Mouse (Mus musculus): ENCODE data around the gene Nat8f1.
"Not testable (repeated sequence)": the region's sequence is repeated elsewhere in the genome, so short reads cannot be mapped to it uniquely, and the experiment has no call there.

The Nat8f1 gene

GRCm38 (mm10) chr6:85906911-85907351 is 8.6 kb downstream of the Nat8f1 start:
- not testable (repeated sequence) for DNase-seq (ENCODE audit: low read depth)

DNA sequence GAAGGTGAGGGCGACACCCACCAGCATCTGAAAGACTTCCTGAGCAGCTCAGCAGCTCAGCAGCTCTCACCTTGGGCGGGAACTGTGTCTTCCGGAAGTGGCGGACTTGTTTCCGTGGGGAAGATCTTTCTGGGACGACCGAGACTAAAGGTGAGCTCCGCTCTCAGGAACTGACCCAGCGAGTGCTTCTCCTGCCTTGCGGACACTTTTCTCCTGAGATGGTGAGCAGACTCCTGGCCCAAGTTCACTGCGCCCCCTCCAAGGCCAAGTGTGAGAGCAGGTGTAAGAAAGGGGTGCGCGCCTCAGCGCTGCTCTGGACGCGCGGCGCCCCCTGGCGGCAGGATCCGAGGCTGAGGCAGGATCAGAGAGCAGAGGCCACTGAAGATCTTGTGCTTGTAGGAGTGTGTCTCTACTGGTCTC is 10.8 kb downstream of the Nat8f1 start, which contains the start of gene Nat8f4:
Gene Nat8f4, minus strand, starts transcription at position 243 of the 420 bp plus-strand sequence.
- DNase-seq (ENCODE audit: low read depth), result peak; percentile 12

GRCm38 (mm10) chr6:85902303-85902702 is 13.2 kb downstream of the Nat8f1 start:
- no peak for DNase-seq (ENCODE audit: low read depth)

GRCm38 (mm10) chr6:85898596-85899475 is 16.7 kb downstream of the Nat8f1 start:
- DNase-seq (ENCODE audit: low read depth), result not testable (repeated sequence)

DNA sequence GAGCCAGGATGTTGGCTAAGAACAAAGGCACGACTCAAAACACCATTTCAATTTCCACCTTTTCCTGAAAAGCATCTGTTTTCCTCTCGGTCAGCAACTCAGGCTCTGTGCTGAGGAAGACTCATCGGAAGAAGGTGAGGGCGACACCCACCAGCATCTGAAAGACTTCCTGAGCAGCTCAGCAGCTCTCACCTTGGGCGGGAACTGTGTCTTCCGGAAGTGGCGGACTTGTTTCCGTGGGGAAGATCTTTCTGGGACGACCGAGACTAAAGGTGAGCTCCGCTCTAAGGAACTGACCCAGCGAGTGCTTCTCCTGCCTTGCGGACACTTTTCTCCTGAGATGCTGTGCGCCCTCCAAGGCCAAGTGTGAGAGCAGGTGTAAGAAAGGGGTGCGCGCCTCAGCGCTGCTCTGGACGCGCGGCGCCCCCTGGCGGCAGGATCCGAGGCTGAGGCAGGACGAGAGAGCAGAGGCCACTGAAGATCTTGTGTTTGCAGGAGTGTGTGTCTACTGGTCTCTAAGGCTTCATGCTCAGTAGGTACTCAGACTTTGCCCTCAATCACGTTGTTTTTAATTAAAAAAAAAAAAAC is 20.3 kb downstream of the Nat8f1 start:
- DNase-seq (ENCODE audit: low read depth), result not testable (repeated sequence)

- DNase-seq (ENCODE audit: low read depth), result no peak
Observed at GRCm38 (mm10) chr6:85888961-85889360, 26.5 kb downstream of the Nat8f1 start.

DNA sequence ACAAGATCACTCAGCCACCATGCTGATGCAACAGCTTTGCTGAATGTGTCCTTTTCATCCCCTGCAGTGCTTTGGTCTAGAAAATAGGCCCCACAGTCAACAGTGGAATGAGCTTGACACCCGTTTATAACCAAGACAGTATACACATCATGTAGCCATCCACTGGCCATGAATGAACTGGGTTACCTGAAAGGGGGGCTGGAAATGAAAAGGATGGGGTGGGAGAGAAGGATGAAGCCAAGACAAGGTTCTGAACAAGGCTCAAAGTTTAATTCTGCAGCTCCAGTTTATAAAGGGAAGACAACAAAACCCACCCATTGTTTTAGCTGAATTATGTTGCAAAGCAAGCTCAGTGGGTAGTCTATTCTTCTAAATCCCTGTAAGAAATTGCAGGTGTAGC is 31.2 kb downstream of the Nat8f1 start:
- DNase-seq (ENCODE audit: low read depth), result no peak

DNA sequence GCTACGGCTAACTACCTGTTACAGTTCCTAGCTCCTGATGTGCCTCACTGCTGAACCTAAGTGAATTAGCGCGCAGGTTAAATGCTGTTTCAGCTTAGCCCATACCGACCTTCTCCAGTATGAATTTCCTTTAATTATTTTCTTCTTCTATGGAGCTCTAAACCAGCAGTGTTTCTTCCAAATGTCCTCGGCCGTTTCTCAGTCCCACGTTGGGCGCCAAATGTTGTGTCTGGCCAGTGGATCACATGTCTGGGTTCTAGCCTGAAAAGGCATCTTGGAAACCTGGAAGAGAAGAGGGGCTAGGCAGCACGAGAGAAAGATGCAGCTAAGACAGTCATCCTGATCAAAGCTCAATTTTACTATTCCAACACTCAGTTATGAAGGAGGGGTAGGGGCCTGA is 32.2 kb downstream of the Nat8f1 start:
- not testable (repeated sequence) for DNase-seq (ENCODE audit: low read depth)

DNA sequence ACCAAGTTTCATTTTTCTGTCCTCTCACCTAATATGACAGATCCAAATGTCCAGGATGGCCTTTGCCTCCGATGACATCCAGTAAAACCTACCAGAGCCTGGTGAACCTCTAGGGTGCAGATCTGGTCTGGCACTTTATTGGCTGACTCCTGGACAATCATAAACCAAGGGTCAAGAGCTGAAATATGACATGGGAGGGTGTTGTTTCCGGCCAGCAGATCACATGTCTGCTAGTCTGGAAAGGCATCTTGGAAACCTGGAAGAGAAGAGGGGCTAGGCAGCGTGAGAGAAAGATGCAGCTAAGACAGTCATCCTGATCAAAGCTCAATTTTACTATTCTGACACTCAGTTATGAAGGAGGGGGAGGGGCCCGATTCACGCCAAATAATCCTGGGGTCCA is 46.5 kb downstream of the Nat8f1 start, which contains the start of gene Nat8f2:
Gene Nat8f2, minus strand, starts transcription at position 153 of the 400 bp plus-strand sequence.
- not testable (repeated sequence) for DNase-seq (ENCODE audit: low read depth)

- DNase-seq (ENCODE audit: low read depth), result no peak
Observed at GRCm38 (mm10) chr6:85867726-85868690, 47.5 kb downstream of the Nat8f1 start.

- not testable (repeated sequence) for DNase-seq (ENCODE audit: low read depth)
Observed at GRCm38 (mm10) chr6:85866995-85867394, 48.5 kb downstream of the Nat8f1 start.

DNA sequence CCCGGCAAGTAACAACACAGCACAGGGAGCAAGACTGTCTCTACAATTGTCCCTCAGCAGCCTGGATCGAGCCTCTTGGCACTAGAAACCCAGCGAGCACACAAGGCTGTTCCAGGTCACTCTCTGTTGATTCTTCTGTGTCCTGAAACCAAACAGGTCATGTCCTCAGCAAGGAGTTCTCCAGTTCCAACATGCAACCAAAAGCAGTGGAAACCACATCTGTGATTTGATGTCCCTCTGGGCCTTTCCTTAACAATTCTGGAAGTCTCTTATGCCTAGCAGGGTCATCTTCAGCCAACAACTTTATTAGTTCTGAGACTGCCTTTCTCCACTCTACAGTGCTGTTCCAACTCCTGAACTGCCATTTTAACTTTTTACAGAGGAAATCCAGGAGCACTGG is 49.3 kb downstream of the Nat8f1 start:
- not testable (repeated sequence) for DNase-seq (ENCODE audit: low read depth)

GRCm38 (mm10) chr6:85864900-85865639 is 50.4 kb downstream of the Nat8f1 start:
- DNase-seq (ENCODE audit: low read depth), result not testable (repeated sequence)

- no peak for DNase-seq (ENCODE audit: low read depth)
Observed at GRCm38 (mm10) chr6:85863840-85864239, 51.6 kb downstream of the Nat8f1 start.

DNA sequence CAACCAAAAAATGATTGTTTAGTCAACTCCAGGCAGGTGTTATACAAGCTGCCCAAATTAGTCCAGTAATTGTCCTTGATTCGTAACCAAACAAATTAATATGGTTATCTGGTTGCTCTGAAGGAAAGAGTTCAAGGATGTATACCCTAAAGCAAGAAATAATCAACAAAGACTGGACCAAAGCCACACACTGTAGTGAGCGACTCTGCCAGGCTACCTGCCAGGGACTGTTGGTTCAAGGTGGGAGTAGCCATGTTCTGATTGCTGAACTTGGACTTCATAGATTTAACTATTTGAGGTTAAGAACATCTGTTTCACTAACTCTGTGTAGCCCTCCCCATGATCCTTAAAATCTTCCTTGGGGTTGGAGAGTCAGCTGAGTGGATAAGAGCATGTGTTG is 52.4 kb downstream of the Nat8f1 start:
- DNase-seq (ENCODE audit: low read depth), result no peak

- no peak for DNase-seq (ENCODE audit: low read depth)
Observed at GRCm38 (mm10) chr6:85862565-85862964, 52.9 kb downstream of the Nat8f1 start.

DNA sequence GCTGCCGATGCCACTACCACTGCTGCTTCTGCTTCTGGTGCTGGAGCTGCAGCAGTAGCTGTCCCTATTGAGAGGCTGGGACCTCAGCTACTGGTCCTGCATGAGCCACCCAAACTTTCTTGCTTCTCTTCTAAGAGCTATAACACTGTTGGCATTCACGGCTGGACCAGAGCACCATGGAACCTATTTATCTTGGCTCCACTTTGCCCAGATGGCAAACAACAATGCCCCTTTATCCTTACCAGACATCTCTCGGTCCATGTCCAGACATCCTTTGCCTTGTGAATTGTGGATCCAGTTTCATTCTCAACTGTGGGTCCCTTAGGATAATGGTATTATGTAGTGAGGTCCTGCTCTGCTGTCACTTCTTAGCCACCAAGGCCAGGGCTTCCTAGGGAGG is 54.2 kb downstream of the Nat8f1 start:
- no peak for DNase-seq (ENCODE audit: low read depth)
